Mouse (Mus musculus): ENCODE measurements around the gene Olfr457. TPM values are rescaled to one million over a fixed set of nuclear protein-coding genes. Genes with fewer than 3 reads are reported as not detected.
"Not testable (repeated sequence)": the region's sequence is repeated elsewhere in the genome, so short reads cannot be mapped to it uniquely, and the experiment has no call there.

Olfr457 gene
- not detected in 2 replicates for polyA plus RNA-seq (2014; fragmentation: Nextera tagmentation; extraction: Ambion mirVana)

GRCm38 (mm10) chr6:42476235-42476634 is at the start of gene Olfr457:
Gene Olfr457, minus strand, starts transcription at chr6:42476335.
- no peak within 1 kb of the TSS for H3K4me3 ChIP-seq (replicated peaks; ENCODE audit: low read length)

GRCm38 (mm10) chr6:42513461-42513860 is 37.3 kb upstream of the Olfr457 start:
- H3K27me3 ChIP-seq (ENCODE audit: control insufficient read depth, insufficient read depth, low read length), result no peaks in the 10 kb centered on the region
- H3K9ac ChIP-seq, result no peak overlapping the region
- 82% methylated on average over 1 of the region's 1 CpGs for WGBS
- no peaks in the 10 kb centered on the region for H3K4me1 ChIP-seq (replicated peaks; ENCODE audit: control insufficient read depth, insufficient read depth, low read length)
- ATAC-seq (ENCODE audit: low FRiP score) (no peak), DNase-seq (ENCODE audit: low spot score) (no peak)
- H3K4me3 ChIP-seq (replicated peaks; ENCODE audit: low read length), result no peak overlapping the region
- H3K9me3 ChIP-seq (ENCODE audit: control insufficient read depth, low read length), result no peaks in the 10 kb centered on the region
- H3K27ac ChIP-seq, result no peak overlapping the region
- H3K36me3 ChIP-seq (replicated peaks; ENCODE audit: control insufficient read depth, insufficient read depth), result no peaks in the 10 kb centered on the region
- H3K4me2 ChIP-seq (replicated peaks), result no peak overlapping the region

More at GRCm38 (mm10) chr6:42476235-42476634, at the start of gene Olfr457:
- DNase-seq (ENCODE audit: low spot score) (no peak), ATAC-seq (ENCODE audit: low FRiP score) (no peak)
- Histone ChIP-seq H3K27ac (no peak within 1 kb of the TSS), H3K4me2 (replicated peaks) (no peak within 1 kb of the TSS), H3K9me3 (ENCODE audit: control insufficient read depth, low read length) (no peaks in the 10 kb centered on the region), H3K9ac (no peak within 1 kb of the TSS), H3K27me3 (ENCODE audit: control insufficient read depth, insufficient read depth, low read length) (no peaks in the 10 kb centered on the region), H3K4me1 (replicated peaks; ENCODE audit: control insufficient read depth, insufficient read depth, low read length) (no peaks in the 10 kb centered on the region), H3K36me3 (replicated peaks; ENCODE audit: control insufficient read depth, insufficient read depth) (no peaks in the 10 kb centered on the region)
- WGBS, result 84% methylated on average over 1 of the region's 1 CpGs

- no peak for ATAC-seq (ENCODE audit: low FRiP score)
Observed at GRCm38 (mm10) chr6:42509311-42509710, 33.2 kb upstream of the Olfr457 start.

GRCm38 (mm10) chr6:42503478-42503877 is 27.3 kb upstream of the Olfr457 start:
- no peaks in the 10 kb centered on the region for H3K9me3 ChIP-seq (ENCODE audit: control insufficient read depth, low read length)
- no peaks in the 10 kb centered on the region for H3K27me3 ChIP-seq (ENCODE audit: control insufficient read depth, insufficient read depth, low read length)
- DNase-seq (ENCODE audit: low spot score) (no peak), ATAC-seq (ENCODE audit: low FRiP score) (no peak)
- no peaks in the 10 kb centered on the region for H3K36me3 ChIP-seq (replicated peaks; ENCODE audit: control insufficient read depth, insufficient read depth)
- H3K9ac ChIP-seq, result no peak overlapping the region
- no peaks in the 10 kb centered on the region for H3K4me1 ChIP-seq (replicated peaks; ENCODE audit: control insufficient read depth, insufficient read depth, low read length)
- H3K4me2 ChIP-seq (replicated peaks), result no peak overlapping the region
- no peak overlapping the region for H3K4me3 ChIP-seq (replicated peaks; ENCODE audit: low read length)
- H3K27ac ChIP-seq, result no peak overlapping the region
- WGBS, result 87% methylated on average over 2 of the region's 2 CpGs

More at GRCm38 (mm10) chr6:42509311-42509710, 33.2 kb upstream of the Olfr457 start:
- H3K36me3 ChIP-seq (replicated peaks; ENCODE audit: control insufficient read depth, insufficient read depth), result no peaks in the 10 kb centered on the region
- H3K4me2 ChIP-seq (replicated peaks), result no peak overlapping the region
- no peak overlapping the region for H3K4me3 ChIP-seq (replicated peaks; ENCODE audit: low read length)
- no peak overlapping the region for H3K27ac ChIP-seq
- H3K9ac ChIP-seq, result no peak overlapping the region
- H3K27me3 ChIP-seq (ENCODE audit: control insufficient read depth, insufficient read depth, low read length), result no peaks in the 10 kb centered on the region
- no peak for DNase-seq (ENCODE audit: low spot score)
- H3K4me1 ChIP-seq (replicated peaks; ENCODE audit: control insufficient read depth, insufficient read depth, low read length), result no peaks in the 10 kb centered on the region
- no peaks in the 10 kb centered on the region for H3K9me3 ChIP-seq (ENCODE audit: control insufficient read depth, low read length)

GRCm38 (mm10) chr6:42489731-42490130 is 13.6 kb upstream of the Olfr457 start:
- H3K4me3 ChIP-seq (replicated peaks; ENCODE audit: low read length), result no peak overlapping the region
- no peak overlapping the region for H3K4me2 ChIP-seq (replicated peaks)
- ATAC-seq (ENCODE audit: low FRiP score) (no peak), DNase-seq (ENCODE audit: low spot score) (no peak)
- no peak overlapping the region for H3K9ac ChIP-seq
- no peaks in the 10 kb centered on the region for H3K9me3 ChIP-seq (ENCODE audit: control insufficient read depth, low read length)
- H3K27ac ChIP-seq, result no peak overlapping the region
- no peaks in the 10 kb centered on the region for H3K36me3 ChIP-seq (replicated peaks; ENCODE audit: control insufficient read depth, insufficient read depth)
- no peaks in the 10 kb centered on the region for H3K27me3 ChIP-seq (ENCODE audit: control insufficient read depth, insufficient read depth, low read length)
- 90% methylated on average over 1 of the region's 1 CpGs for WGBS
- no peaks in the 10 kb centered on the region for H3K4me1 ChIP-seq (replicated peaks; ENCODE audit: control insufficient read depth, insufficient read depth, low read length)

- H3K4me3 ChIP-seq (replicated peaks; ENCODE audit: low read length), result no peak within 1 kb of the TSS
- no peak for ATAC-seq (ENCODE audit: low FRiP score)
- H3K9me3 ChIP-seq (ENCODE audit: control insufficient read depth, low read length), result no peaks in the 10 kb centered on the region
Observed at GRCm38 (mm10) chr6:42487114-42487513, 11.0 kb upstream of the Olfr457 start, which contains the start of gene Olfr456. Gene Olfr456, minus strand, starts transcription at chr6:42487214.

GRCm38 (mm10) chr6:42484633-42485032 is 8.5 kb upstream of the Olfr457 start:
- no peaks in the 10 kb centered on the region for H3K4me1 ChIP-seq (replicated peaks; ENCODE audit: control insufficient read depth, insufficient read depth, low read length)
- no peaks in the 10 kb centered on the region for H3K27me3 ChIP-seq (ENCODE audit: control insufficient read depth, insufficient read depth, low read length)
- H3K9me3 ChIP-seq (ENCODE audit: control insufficient read depth, low read length), result no peaks in the 10 kb centered on the region
- H3K36me3 ChIP-seq (replicated peaks; ENCODE audit: control insufficient read depth, insufficient read depth), result no peaks in the 10 kb centered on the region
- no peak overlapping the region for H3K9ac ChIP-seq
- ATAC-seq (ENCODE audit: low FRiP score) (no peak), DNase-seq (ENCODE audit: low spot score) (no peak)
- H3K4me3 ChIP-seq (replicated peaks; ENCODE audit: low read length), result no peak overlapping the region
- H3K4me2 ChIP-seq (replicated peaks), result no peak overlapping the region
- no peak overlapping the region for H3K27ac ChIP-seq

More at GRCm38 (mm10) chr6:42487114-42487513, 11.0 kb upstream of the Olfr457 start, which contains the start of gene Olfr456:
- Histone ChIP-seq H3K4me1 (replicated peaks; ENCODE audit: control insufficient read depth, insufficient read depth, low read length) (no peaks in the 10 kb centered on the region), H3K4me2 (replicated peaks) (no peak within 1 kb of the TSS), H3K27me3 (ENCODE audit: control insufficient read depth, insufficient read depth, low read length) (no peaks in the 10 kb centered on the region), H3K36me3 (replicated peaks; ENCODE audit: control insufficient read depth, insufficient read depth) (no peaks in the 10 kb centered on the region), H3K27ac (no peak within 1 kb of the TSS), H3K9ac (no peak within 1 kb of the TSS)
- DNase-seq (ENCODE audit: low spot score), result no peak
- 93% methylated on average over 1 of the region's 1 CpGs for whole genome bisulfite sequencing

- WGBS, result 97% methylated on average over 4 of the region's 4 CpGs
- H3K9ac ChIP-seq; ATAC-seq (ENCODE audit: low FRiP score): not testable (repeated sequence)
Observed at GRCm38 (mm10) chr6:42471298-42471697, 4.8 kb downstream of the Olfr457 start.

GRCm38 (mm10) chr6:42470542-42470941 is 5.6 kb downstream of the Olfr457 start:
- 93% methylated on average over 4 of the region's 4 CpGs for WGBS
- Histone ChIP-seq H3K27me3 (ENCODE audit: control insufficient read depth, insufficient read depth, low read length) (no peaks in the 10 kb centered on the region), H3K4me1 (replicated peaks; ENCODE audit: control insufficient read depth, insufficient read depth, low read length) (no peaks in the 10 kb centered on the region), H3K36me3 (replicated peaks; ENCODE audit: control insufficient read depth, insufficient read depth) (no peaks in the 10 kb centered on the region), H3K4me3 (replicated peaks; ENCODE audit: low read length) (no peak overlapping the region), H3K27ac (no peak overlapping the region), H3K9ac (no peak overlapping the region), H3K4me2 (replicated peaks) (no peak overlapping the region), H3K9me3 (ENCODE audit: control insufficient read depth, low read length) (no peaks in the 10 kb centered on the region)
- no peak for ATAC-seq (ENCODE audit: low FRiP score)
- DNase-seq (ENCODE audit: low spot score), result no peak

More at GRCm38 (mm10) chr6:42471298-42471697, 4.8 kb downstream of the Olfr457 start:
- H3K4me1 ChIP-seq (replicated peaks; ENCODE audit: control insufficient read depth, insufficient read depth, low read length); DNase-seq (ENCODE audit: low spot score); H3K36me3 ChIP-seq (replicated peaks; ENCODE audit: control insufficient read depth, insufficient read depth); H3K27ac ChIP-seq; H3K9me3 ChIP-seq (ENCODE audit: control insufficient read depth, low read length); H3K4me2 ChIP-seq (replicated peaks); H3K4me3 ChIP-seq (replicated peaks; ENCODE audit: low read length); H3K27me3 ChIP-seq (ENCODE audit: control insufficient read depth, insufficient read depth, low read length): not testable (repeated sequence)

GRCm38 (mm10) chr6:42465096-42465495 is 11.0 kb downstream of the Olfr457 start, which contains the start of gene Olfr458:
Gene Olfr458, minus strand, starts transcription at chr6:42465196.
- DNase-seq (ENCODE audit: low spot score), result no peak
- Histone ChIP-seq H3K9ac (no peak within 1 kb of the TSS), H3K9me3 (ENCODE audit: control insufficient read depth, low read length) (no peaks in the 10 kb centered on the region), H3K4me2 (replicated peaks) (no peak within 1 kb of the TSS), H3K27ac (no peak within 1 kb of the TSS), H3K4me1 (replicated peaks; ENCODE audit: control insufficient read depth, insufficient read depth, low read length) (no peaks in the 10 kb centered on the region), H3K4me3 (replicated peaks; ENCODE audit: low read length) (no peak within 1 kb of the TSS), H3K27me3 (ENCODE audit: control insufficient read depth, insufficient read depth, low read length) (no peaks in the 10 kb centered on the region), H3K36me3 (replicated peaks; ENCODE audit: control insufficient read depth, insufficient read depth) (no peaks in the 10 kb centered on the region)
- 80% methylated on average over 1 of the region's 1 CpGs for WGBS
- no peak for ATAC-seq (ENCODE audit: low FRiP score)
